Mouse (Mus musculus): ENCODE results near the gene Lingo3. TPM values are rescaled to one million over a fixed set of nuclear protein-coding genes. Genes with fewer than 3 reads are reported as not detected.

Gene Lingo3
- polyA plus RNA-seq, 1 experiment = not detected

DNA sequence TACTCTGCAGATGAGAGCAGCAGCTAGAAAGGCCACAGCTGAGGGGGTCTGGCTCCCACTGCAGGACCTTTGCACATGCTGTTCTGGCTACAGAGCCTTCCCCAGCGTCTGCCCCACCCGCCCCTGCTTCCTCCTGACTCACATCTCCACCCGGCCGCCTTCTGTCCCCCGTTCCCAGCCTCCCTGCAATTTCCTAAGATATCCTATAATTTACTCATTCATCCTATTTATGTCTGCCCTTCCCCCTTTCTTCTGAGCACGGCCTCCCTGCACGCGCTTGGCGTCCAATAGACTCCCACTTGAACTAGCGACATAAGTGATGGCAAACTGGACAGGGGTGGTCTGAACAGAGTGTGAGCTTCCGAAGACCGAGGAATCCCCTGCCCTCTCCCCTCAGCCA is 1.9 kb upstream of the Lingo3 start:
- peaks cover 12% of the 10 kb centered on the region for H3K4me1 ChIP-seq (ENCODE audit: control insufficient read depth, insufficient read depth, low read length)
- no peak overlapping the region for H3K4me3 ChIP-seq (ENCODE audit: insufficient read depth, low read length)
- TF ChIP-seq CTCF (IDR thresholded peaks at IDR 0.05; ENCODE audit: low read depth, low read length) (no peak), POLR2A (IDR thresholded peaks at IDR 0.05; ENCODE audit: borderline replicate concordance, low read depth, low read length) (no peak)

DNA sequence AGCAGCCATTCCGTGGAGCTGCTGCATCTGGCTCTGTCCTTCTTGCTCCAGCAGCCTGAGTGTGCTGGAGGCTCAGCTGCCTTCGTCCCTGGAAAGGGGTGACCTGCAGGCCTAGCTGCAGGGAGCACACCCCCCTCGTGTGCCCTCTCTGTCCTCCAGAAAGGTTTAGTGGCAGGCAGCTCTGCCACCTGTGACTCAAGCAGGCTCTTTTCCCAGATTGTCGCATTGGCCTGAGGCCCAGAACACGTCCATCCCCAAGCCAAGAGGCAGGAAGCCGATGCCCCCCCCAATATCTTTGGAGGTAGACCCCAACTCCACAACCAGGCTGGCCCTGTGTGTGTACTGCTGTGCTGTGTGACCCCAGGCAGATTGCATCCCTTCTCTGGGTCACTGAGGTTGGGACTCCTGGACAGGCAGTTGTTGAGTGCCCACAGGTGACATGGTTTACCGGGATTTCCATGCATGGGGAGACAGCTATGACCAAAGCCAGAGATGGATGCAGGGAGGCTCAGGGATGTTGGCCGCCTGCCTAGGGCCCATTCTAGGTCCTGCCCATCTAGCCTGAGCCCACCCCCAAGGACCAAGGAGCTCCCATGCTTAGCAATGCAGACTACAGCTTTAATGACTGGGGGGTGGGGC is 1.3 kb upstream of the Lingo3 start:
- TF ChIP-seq CTCF (IDR thresholded peaks at IDR 0.05; ENCODE audit: low read depth, low read length) (no peak), POLR2A (IDR thresholded peaks at IDR 0.05; ENCODE audit: borderline replicate concordance, low read depth, low read length) (no peak)
- H3K4me3 ChIP-seq (ENCODE audit: insufficient read depth, low read length) = no peak overlapping the region
- no peak overlapping the region for H3K27ac ChIP-seq (ENCODE audit: insufficient read depth, low read depth, low read length)
- H3K4me1 ChIP-seq (ENCODE audit: control insufficient read depth, insufficient read depth, low read length) = peaks cover 12% of the 10 kb centered on the region

More for the DNA sequence above, 1.9 kb upstream of the Lingo3 start:
- H3K27ac ChIP-seq (ENCODE audit: insufficient read depth, low read depth, low read length) = no peak overlapping the region

- TF ChIP-seq POLR2A (IDR thresholded peaks at IDR 0.05; ENCODE audit: borderline replicate concordance, low read depth, low read length) (no peak), CTCF (IDR thresholded peaks at IDR 0.05; ENCODE audit: low read depth, low read length) (no peak)
- Histone ChIP-seq H3K27ac (ENCODE audit: insufficient read depth, low read depth, low read length) (no peak overlapping the region), H3K4me1 (ENCODE audit: control insufficient read depth, insufficient read depth, low read length) (peaks cover 20% of the 10 kb centered on the region), H3K4me3 (ENCODE audit: insufficient read depth, low read length) (peak overlapping the region; percentile 42)
Measured at GRCm38 (mm10) chr10:80843087-80843930, 530 bp downstream of the Lingo3 start.

- TF ChIP-seq POLR2A (IDR thresholded peaks at IDR 0.05; ENCODE audit: borderline replicate concordance, low read depth, low read length) (no peak), CTCF (IDR thresholded peaks at IDR 0.05; ENCODE audit: low read depth, low read length) (no peak)
- Histone ChIP-seq H3K4me3 (ENCODE audit: insufficient read depth, low read length) (no peak overlapping the region), H3K4me1 (ENCODE audit: control insufficient read depth, insufficient read depth, low read length) (peaks cover 17% of the 10 kb centered on the region), H3K27ac (ENCODE audit: insufficient read depth, low read depth, low read length) (no peak overlapping the region)
Measured at GRCm38 (mm10) chr10:80842334-80842733, 1.5 kb downstream of the Lingo3 start.

GRCm38 (mm10) chr10:80841685-80842084 is 2.2 kb downstream of the Lingo3 start:
- no peak for TF ChIP-seq CTCF (IDR thresholded peaks at IDR 0.05; ENCODE audit: low read depth, low read length)
- no peak for TF ChIP-seq POLR2A (IDR thresholded peaks at IDR 0.05; ENCODE audit: borderline replicate concordance, low read depth, low read length)
- Histone ChIP-seq H3K27ac (ENCODE audit: insufficient read depth, low read depth, low read length) (no peak overlapping the region), H3K4me1 (ENCODE audit: control insufficient read depth, insufficient read depth, low read length) (peaks cover 17% of the 10 kb centered on the region), H3K4me3 (ENCODE audit: insufficient read depth, low read length) (no peak overlapping the region)

- Histone ChIP-seq H3K4me1 (ENCODE audit: control insufficient read depth, insufficient read depth, low read length) (peaks cover 17% of the 10 kb centered on the region), H3K4me3 (ENCODE audit: insufficient read depth, low read length) (no peak overlapping the region), H3K27ac (ENCODE audit: insufficient read depth, low read depth, low read length) (no peak overlapping the region)
- no peak for TF ChIP-seq CTCF (IDR thresholded peaks at IDR 0.05; ENCODE audit: low read depth, low read length)
- TF ChIP-seq POLR2A (IDR thresholded peaks at IDR 0.05; ENCODE audit: borderline replicate concordance, low read depth, low read length) = no peak
Measured at GRCm38 (mm10) chr10:80839848-80840247, 4.0 kb downstream of the Lingo3 start.

DNA sequence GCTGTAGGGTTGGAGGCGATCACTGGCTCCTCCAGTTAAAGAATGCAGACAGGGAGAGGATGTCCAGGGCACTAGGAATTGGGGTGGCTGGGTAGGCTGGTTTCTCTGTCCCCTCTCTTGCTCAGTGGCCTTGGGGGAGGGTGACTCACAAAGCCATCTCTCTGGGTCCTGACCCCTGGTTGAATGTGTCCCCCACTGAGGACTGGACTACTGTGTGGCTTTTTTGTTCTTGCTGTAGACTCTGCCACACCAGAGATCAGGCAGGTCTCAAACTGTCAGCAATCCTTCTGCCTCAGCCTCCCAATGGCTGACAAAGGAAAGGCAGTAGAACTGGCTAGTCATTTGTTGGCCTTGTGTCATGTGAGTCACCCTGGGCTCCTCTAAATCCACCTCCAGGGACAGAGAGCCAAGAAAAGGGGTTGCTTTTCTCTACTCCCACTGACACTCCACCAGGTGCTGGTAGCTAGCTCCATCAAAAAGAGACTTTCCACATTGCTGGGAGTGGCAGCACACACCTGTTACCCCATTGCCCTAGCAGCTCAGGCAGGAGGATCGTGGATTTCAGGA is 5.4 kb downstream of the Lingo3 start:
- TF ChIP-seq CTCF (IDR thresholded peaks at IDR 0.05; ENCODE audit: low read depth, low read length) (no peak), POLR2A (IDR thresholded peaks at IDR 0.05; ENCODE audit: borderline replicate concordance, low read depth, low read length) (no peak)
- H3K4me1 ChIP-seq (ENCODE audit: control insufficient read depth, insufficient read depth, low read length) = peaks cover 17% of the 10 kb centered on the region
- H3K4me3 ChIP-seq (ENCODE audit: insufficient read depth, low read length) = no peak overlapping the region
- H3K27ac ChIP-seq (ENCODE audit: insufficient read depth, low read depth, low read length) = no peak overlapping the region

DNA sequence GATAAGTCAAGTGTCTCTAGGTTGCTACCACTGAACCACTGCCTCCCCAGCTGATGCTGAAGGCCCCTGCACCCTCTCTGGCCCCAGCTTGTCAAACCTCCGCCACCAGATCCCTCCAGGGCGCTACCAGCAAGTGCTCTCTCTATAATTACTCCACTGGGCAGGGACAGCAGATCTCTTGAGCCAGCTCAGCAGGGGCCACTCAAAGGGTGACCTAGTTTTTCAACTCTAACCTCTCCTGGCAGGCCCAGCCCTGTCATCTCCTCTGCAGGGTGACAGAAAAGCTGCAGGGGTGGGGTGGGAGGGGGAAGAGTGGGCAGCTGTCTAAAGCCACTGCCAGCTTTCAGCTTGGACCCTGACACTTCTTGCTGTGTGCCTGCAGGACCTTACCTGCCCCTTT is 6.0 kb downstream of the Lingo3 start:
- Histone ChIP-seq H3K4me3 (ENCODE audit: insufficient read depth, low read length) (no peak overlapping the region), H3K27ac (ENCODE audit: insufficient read depth, low read depth, low read length) (no peak overlapping the region), H3K4me1 (ENCODE audit: control insufficient read depth, insufficient read depth, low read length) (peaks cover 17% of the 10 kb centered on the region)
- TF ChIP-seq POLR2A (IDR thresholded peaks at IDR 0.05; ENCODE audit: borderline replicate concordance, low read depth, low read length) (no peak), CTCF (IDR thresholded peaks at IDR 0.05; ENCODE audit: low read depth, low read length) (no peak)

- peaks cover 17% of the 10 kb centered on the region for H3K4me1 ChIP-seq (ENCODE audit: control insufficient read depth, insufficient read depth, low read length)
- TF ChIP-seq CTCF (IDR thresholded peaks at IDR 0.05; ENCODE audit: low read depth, low read length) = no peak
- TF ChIP-seq POLR2A (IDR thresholded peaks at IDR 0.05; ENCODE audit: borderline replicate concordance, low read depth, low read length) = no peak
- H3K4me3 ChIP-seq (ENCODE audit: insufficient read depth, low read length) = no peak overlapping the region
- no peak overlapping the region for H3K27ac ChIP-seq (ENCODE audit: insufficient read depth, low read depth, low read length)
Measured at GRCm38 (mm10) chr10:80836949-80837379, 6.9 kb downstream of the Lingo3 start.

DNA sequence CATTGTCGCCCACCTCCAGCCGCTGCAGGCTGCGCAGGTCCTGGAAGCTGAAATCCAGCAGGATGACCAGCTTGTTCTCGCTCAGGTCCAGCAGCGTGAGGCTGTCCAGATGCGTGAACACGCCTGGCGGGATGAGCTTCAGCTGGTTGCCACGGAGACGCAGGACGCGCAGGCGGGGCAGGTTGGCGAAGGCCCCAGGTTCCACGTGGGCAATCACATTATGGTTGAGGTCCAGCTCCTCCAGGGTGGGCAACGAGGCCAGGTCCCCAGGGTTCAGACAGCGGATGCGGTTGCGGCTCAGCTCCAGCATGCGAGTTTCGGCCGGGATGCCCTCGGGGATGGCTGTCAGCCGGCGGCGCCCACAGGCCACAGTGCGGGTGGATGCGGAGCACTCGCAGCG is 8.2 kb downstream of the Lingo3 start:
- Histone ChIP-seq H3K4me3 (ENCODE audit: insufficient read depth, low read length) (no peak overlapping the region), H3K4me1 (ENCODE audit: control insufficient read depth, insufficient read depth, low read length) (peaks cover 17% of the 10 kb centered on the region), H3K27ac (ENCODE audit: insufficient read depth, low read depth, low read length) (no peak overlapping the region)
- TF ChIP-seq CTCF (IDR thresholded peaks at IDR 0.05; ENCODE audit: low read depth, low read length) (no peak), POLR2A (IDR thresholded peaks at IDR 0.05; ENCODE audit: borderline replicate concordance, low read depth, low read length) (no peak)
